Comparison of ENCODE assay signal across 19 mouse cellular contexts in genomic region chr2:130776610-130777009, GRCm38 (mm10).
DNase-seq lines count a peak whose midpoint lies in the region.
"Had no signal": no experiment of that assay in that cellular context is flagged by ENCODE, and none has a peak within 500 bp of the region (broad histone marks: within the 10 kb centered on the region; RNA-seq: fewer than 3 reads in every experiment).

No protein-coding gene starts in this region.

- H3K9me3 ChIP-seq in heart, embryonic 10.5 days = no peaks in the 10 kb centered on the region
- H3K9me3 ChIP-seq: embryonic facial prominence, embryonic 12.5 days; hindbrain, embryonic 15.5 days; limb, embryonic 13.5 days; liver, embryonic 12.5 days; midbrain, embryonic 13.5 days had no signal

- no peak overlapping the region for H3K4me3 ChIP-seq in heart, embryonic 10.5 days
- H3K4me3 ChIP-seq: embryonic facial prominence, embryonic 12.5 days; hindbrain, embryonic 15.5 days; limb, embryonic 13.5 days; liver, embryonic 12.5 days; midbrain, embryonic 13.5 days had no signal

- peak; percentile 92 for DNase-seq in heart, adult 11 months
- DNase-seq in heart, embryonic 10.5 days (ENCODE audit: low spot score) = no peak
- DNase-seq in kidney, postnatal 10 days = peak; percentile 22
- no peak for DNase-seq in kidney, adult 11 months
- DNase-seq in lung, postnatal 10 days = peak; percentile 12
- DNase-seq in urinary bladder, postnatal 25 days (ENCODE audit: low spot score) = no peak
- DNase-seq in gastrocnemius, postnatal 14 days = no peak
- DNase-seq: adrenal gland, postnatal 10 days; cerebellum, adult 18-20 months; cerebellum, postnatal 25 days; forebrain, postnatal 0 days; layer of hippocampus, adult 9-11 months; lung, embryonic 14.5 days; thymus, postnatal 14 days had no signal

- no peaks in the 10 kb centered on the region for H3K27me3 ChIP-seq in heart, embryonic 10.5 days (ENCODE audit: insufficient read depth, poor library complexity, severe bottlenecking)
- H3K27me3 ChIP-seq: embryonic facial prominence, embryonic 12.5 days; hindbrain, embryonic 15.5 days; limb, embryonic 13.5 days; liver, embryonic 12.5 days; midbrain, embryonic 13.5 days had no signal

- peaks cover 90% of the 10 kb centered on the region for H3K36me3 ChIP-seq in heart, embryonic 10.5 days

- intact Hi-C loops in gastrocnemius, postnatal 14 days (cut with DNase I; ENCODE audit: low total_unique reads) = no loop called here

- WGBS in heart, embryonic 10.5 days = 68% methylated on average over 7 of the region's 7 CpGs

- no peak overlapping the region for H3K27ac ChIP-seq in heart, embryonic 10.5 days
- H3K27ac ChIP-seq: embryonic facial prominence, embryonic 12.5 days; hindbrain, embryonic 15.5 days; limb, embryonic 13.5 days; liver, embryonic 12.5 days; midbrain, embryonic 13.5 days had no signal

- H3K4me1 ChIP-seq in heart, embryonic 10.5 days = no peaks in the 10 kb centered on the region
- H3K4me1 ChIP-seq: embryonic facial prominence, embryonic 12.5 days; hindbrain, embryonic 15.5 days; limb, embryonic 13.5 days; liver, embryonic 12.5 days; midbrain, embryonic 13.5 days had no signal

Comparison
In these comparisons a context has a peak if more than half of its experiments do, and no peak if none do; other contexts are left out.
1. DNase-seq: peak in heart, adult 11 months (single experiment), kidney, postnatal 10 days (single experiment) and lung, postnatal 10 days (single experiment); none in heart, embryonic 10.5 days (single experiment), kidney, adult 11 months (single experiment), urinary bladder, postnatal 25 days (single experiment) and gastrocnemius, postnatal 14 days (single experiment).